Mouse (Mus musculus): ENCODE measurements around the gene Olfr374. TPM values are rescaled to one million over a fixed set of nuclear protein-coding genes. Genes with fewer than 3 reads are reported as not detected.
A peak's percentile ranks its signal among the peaks of the same experiment; 100 is the strongest.
"Not testable (repeated sequence)": the region's sequence is repeated elsewhere in the genome, so short reads cannot be mapped to it uniquely, and the experiment has no call there.

The Olfr374 gene
- total and polyA plus RNA-seq, 3 experiments: 0.22 TPM; not detected in 2

GRCm38 (mm10) chr8:72105165-72105564, 1.7 kb upstream of the Olfr374 start:
- H3K9me3 ChIP-seq (replicated peaks): no peaks in the 10 kb centered on the region

DNA sequence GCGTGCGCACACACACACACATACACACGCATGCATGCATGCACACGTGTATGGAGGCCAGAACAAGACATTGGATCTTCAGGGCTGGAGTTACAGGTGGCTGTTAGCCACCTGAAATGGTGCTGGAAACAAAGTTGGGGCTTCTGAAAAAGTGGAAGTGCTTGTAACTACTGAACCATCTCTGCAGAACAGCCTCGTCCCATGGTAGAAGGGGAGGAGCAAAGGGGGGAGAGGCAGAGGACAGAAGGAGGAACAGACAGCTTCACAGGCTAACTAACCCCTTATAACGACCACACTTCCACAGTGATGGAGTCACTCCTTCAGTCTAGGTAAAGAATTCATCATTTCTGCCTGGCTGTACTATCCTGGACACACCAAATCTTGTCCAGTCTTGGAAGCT, 4.0 kb downstream of the Olfr374 start:
- H3K9me3 ChIP-seq (replicated peaks): 0 out of 2 replicates have a peak, but pooled peaks cover 2% of the 10 kb centered on the region
- DNase-seq (ENCODE audit: low spot score) (peak; percentile 47), ATAC-seq (ENCODE audit: extremely low read depth, insufficient number of reproducible peaks, low FRiP score, poor library complexity, severe bottlenecking) (peak; percentile 40)
- H3K27me3 ChIP-seq (ENCODE audit: insufficient read depth, low read length): peaks cover 11% of the 10 kb centered on the region
- no peak overlapping the region for H3K4me3 ChIP-seq (ENCODE audit: low read depth, low read length)
- peaks cover 7% of the 10 kb centered on the region for H3K4me1 ChIP-seq (ENCODE audit: insufficient read depth, low read depth, low read length)
- no peaks in the 10 kb centered on the region for H3K36me3 ChIP-seq (replicated peaks)
- TF ChIP-seq CTCF (IDR thresholded peaks at IDR 0.05; ENCODE audit: low read depth, low read length) (no peak), TAL1 (conservative IDR thresholded peaks at IDR 0.05; ENCODE audit: low read depth, low read length) (no peak), GATA1 (IDR thresholded peaks at IDR 0.05; ENCODE audit: borderline replicate concordance, low read length) (no peak), GATA2 (IDR thresholded peaks at IDR 0.05; ENCODE audit: borderline replicate concordance, low read depth, low read length) (no peak), POLR2AphosphoS5 (IDR thresholded peaks at IDR 0.05; ENCODE audit: insufficient replicate concordance, low read depth, low read length) (no peak)

More at GRCm38 (mm10) chr8:72105165-72105564, 1.7 kb upstream of the Olfr374 start:
- ATAC-seq (ENCODE audit: extremely low read depth, insufficient number of reproducible peaks, low FRiP score, poor library complexity, severe bottlenecking) (no peak), DNase-seq (ENCODE audit: low spot score) (no peak)
- H3K4me1 ChIP-seq (ENCODE audit: insufficient read depth, low read depth, low read length): peaks cover 2% of the 10 kb centered on the region; the same call in 1 of the 2 replicates
- peaks cover 15% of the 10 kb centered on the region for H3K27me3 ChIP-seq (ENCODE audit: insufficient read depth, low read length)
- TF ChIP-seq GATA2 (IDR thresholded peaks at IDR 0.05; ENCODE audit: borderline replicate concordance, low read depth, low read length) (no peak), TAL1 (conservative IDR thresholded peaks at IDR 0.05; ENCODE audit: low read depth, low read length) (no peak), POLR2AphosphoS5 (IDR thresholded peaks at IDR 0.05; ENCODE audit: insufficient replicate concordance, low read depth, low read length) (no peak), CTCF (IDR thresholded peaks at IDR 0.05; ENCODE audit: low read depth, low read length) (no peak), GATA1 (IDR thresholded peaks at IDR 0.05; ENCODE audit: borderline replicate concordance, low read length) (no peak)
- H3K4me3 ChIP-seq (ENCODE audit: low read depth, low read length): no peak overlapping the region
- H3K36me3 ChIP-seq (replicated peaks): no peaks in the 10 kb centered on the region

DNA sequence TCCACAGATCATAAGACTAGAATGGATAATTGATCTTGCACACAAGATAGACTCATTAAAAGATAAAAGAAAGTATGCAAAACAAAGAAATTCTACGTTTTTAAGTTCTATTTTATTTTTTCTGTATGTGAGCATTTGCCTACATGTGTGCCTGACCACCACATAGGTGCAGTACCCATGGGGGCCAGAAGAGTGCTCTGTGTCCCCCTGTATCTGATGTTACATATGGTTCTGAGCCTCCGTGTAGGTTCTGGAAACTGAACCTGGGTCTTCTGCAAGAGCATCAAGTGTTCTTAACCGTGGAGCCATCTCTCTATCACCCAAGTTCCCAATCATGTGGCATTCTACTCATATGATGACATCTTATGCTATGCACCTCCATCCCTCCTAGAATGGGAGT, 5.6 kb downstream of the Olfr374 start:
- no peak for ATAC-seq (ENCODE audit: extremely low read depth, insufficient number of reproducible peaks, low FRiP score, poor library complexity, severe bottlenecking)
- H3K9me3 ChIP-seq (replicated peaks): 0 out of 2 replicates have a peak, but pooled peaks cover 2% of the 10 kb centered on the region
- no peak overlapping the region for H3K4me3 ChIP-seq (ENCODE audit: low read depth, low read length)
- H3K4me1 ChIP-seq (ENCODE audit: insufficient read depth, low read depth, low read length): peaks cover 7% of the 10 kb centered on the region
- peaks cover 5% of the 10 kb centered on the region for H3K27me3 ChIP-seq (ENCODE audit: insufficient read depth, low read length)
- TF ChIP-seq CTCF (IDR thresholded peaks at IDR 0.05; ENCODE audit: low read depth, low read length) (peak; percentile 12; the same call in 1 of the 2 replicates), GATA1 (IDR thresholded peaks at IDR 0.05; ENCODE audit: borderline replicate concordance, low read length) (no peak)
- H3K36me3 ChIP-seq (replicated peaks): no peaks in the 10 kb centered on the region
- no peak for DNase-seq (ENCODE audit: low spot score)

- Histone ChIP-seq H3K36me3 (replicated peaks) (no peaks in the 10 kb centered on the region), H3K9me3 (replicated peaks) (0 out of 2 replicates have a peak, but pooled peaks cover 2% of the 10 kb centered on the region), H3K4me3 (ENCODE audit: low read depth, low read length) (no peak overlapping the region), H3K27me3 (ENCODE audit: insufficient read depth, low read length) (no peaks in the 10 kb centered on the region), H3K4me1 (ENCODE audit: insufficient read depth, low read depth, low read length) (peaks cover 5% of the 10 kb centered on the region)
- TF ChIP-seq GATA2 (IDR thresholded peaks at IDR 0.05; ENCODE audit: borderline replicate concordance, low read depth, low read length): no peak
- no peak for TF ChIP-seq TAL1 (conservative IDR thresholded peaks at IDR 0.05; ENCODE audit: low read depth, low read length)
- TF ChIP-seq CTCF (IDR thresholded peaks at IDR 0.05; ENCODE audit: low read depth, low read length): no peak
- no peak for TF ChIP-seq POLR2AphosphoS5 (IDR thresholded peaks at IDR 0.05; ENCODE audit: insufficient replicate concordance, low read depth, low read length)
- no peak for TF ChIP-seq GATA1 (IDR thresholded peaks at IDR 0.05; ENCODE audit: borderline replicate concordance, low read length)
- no peak for DNase-seq (ENCODE audit: low spot score)
- ATAC-seq (ENCODE audit: extremely low read depth, insufficient number of reproducible peaks, low FRiP score, poor library complexity, severe bottlenecking): no peak
These were observed 8.4 kb downstream of the Olfr374 start for GRCm38 (mm10) chr8:72115202-72115601.

- no peak for TF ChIP-seq TAL1 (conservative IDR thresholded peaks at IDR 0.05; ENCODE audit: low read depth, low read length)
- no peak for TF ChIP-seq GATA2 (IDR thresholded peaks at IDR 0.05; ENCODE audit: borderline replicate concordance, low read depth, low read length)
- no peak for TF ChIP-seq GATA1 (IDR thresholded peaks at IDR 0.05; ENCODE audit: borderline replicate concordance, low read length)
- no peak for TF ChIP-seq CTCF (IDR thresholded peaks at IDR 0.05; ENCODE audit: low read depth, low read length)
- no peak for TF ChIP-seq POLR2AphosphoS5 (IDR thresholded peaks at IDR 0.05; ENCODE audit: insufficient replicate concordance, low read depth, low read length)
- Histone ChIP-seq H3K4me3 (ENCODE audit: low read depth, low read length) (no peak overlapping the region), H3K4me1 (ENCODE audit: insufficient read depth, low read depth, low read length) (no peaks in the 10 kb centered on the region), H3K27me3 (ENCODE audit: insufficient read depth, low read length) (no peaks in the 10 kb centered on the region), H3K9me3 (replicated peaks) (no peaks in the 10 kb centered on the region), H3K36me3 (replicated peaks) (no peaks in the 10 kb centered on the region)
- ATAC-seq (ENCODE audit: extremely low read depth, insufficient number of reproducible peaks, low FRiP score, poor library complexity, severe bottlenecking): no peak
- DNase-seq (ENCODE audit: low spot score): no peak
These were observed 11.8 kb downstream of the Olfr374 start for GRCm38 (mm10) chr8:72118616-72119015.

DNA sequence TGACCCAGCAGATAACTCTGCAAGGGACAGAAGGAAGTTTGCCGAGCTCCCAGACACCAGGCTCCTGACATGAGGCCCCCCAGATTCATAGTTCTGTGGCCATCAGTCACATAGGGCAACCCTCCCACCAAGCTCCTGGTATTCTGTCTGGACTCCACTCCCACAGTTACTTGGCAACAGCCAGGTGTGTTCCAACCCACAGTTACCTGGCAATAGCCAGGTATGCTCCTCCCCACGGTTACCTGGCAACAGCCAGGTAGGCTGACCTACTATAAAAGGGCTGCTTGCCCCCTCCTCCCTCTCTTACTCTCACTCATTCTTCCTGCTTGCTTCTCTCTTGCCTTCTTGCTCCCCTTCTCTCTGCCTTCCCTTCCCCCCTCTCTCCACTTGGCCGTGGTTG, 14.6 kb downstream of the Olfr374 start:
- H3K9me3 ChIP-seq (replicated peaks); ATAC-seq (ENCODE audit: extremely low read depth, insufficient number of reproducible peaks, low FRiP score, poor library complexity, severe bottlenecking); H3K4me3 ChIP-seq (ENCODE audit: low read depth, low read length); DNase-seq (ENCODE audit: low spot score); H3K27me3 ChIP-seq (ENCODE audit: insufficient read depth, low read length); H3K36me3 ChIP-seq (replicated peaks); H3K4me1 ChIP-seq (ENCODE audit: insufficient read depth, low read depth, low read length): not testable (repeated sequence)

DNA sequence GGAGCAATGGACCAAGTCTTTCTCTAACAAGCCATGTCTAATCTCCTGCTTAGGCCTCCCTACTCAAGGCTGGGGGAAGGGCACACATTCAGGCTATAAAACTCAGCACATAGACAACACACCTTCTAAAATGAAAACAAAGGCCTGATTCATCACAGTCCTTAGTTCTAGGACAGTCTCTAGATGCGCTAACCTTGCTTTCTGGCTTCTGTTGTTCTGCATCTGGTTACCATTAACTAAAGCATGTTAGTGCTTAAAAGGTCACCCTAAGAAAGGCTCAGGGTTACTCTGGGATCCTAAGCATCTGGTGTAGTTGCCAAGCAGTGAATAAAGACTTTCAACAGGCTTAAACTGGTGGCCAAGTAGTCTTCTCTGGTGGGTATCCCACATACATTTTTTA, 15.2 kb downstream of the Olfr374 start:
- Histone ChIP-seq H3K4me3 (ENCODE audit: low read depth, low read length) (no peak overlapping the region), H3K36me3 (replicated peaks) (no peaks in the 10 kb centered on the region), H3K4me1 (ENCODE audit: insufficient read depth, low read depth, low read length) (no peaks in the 10 kb centered on the region), H3K27me3 (ENCODE audit: insufficient read depth, low read length) (no peaks in the 10 kb centered on the region), H3K9me3 (replicated peaks) (no peaks in the 10 kb centered on the region)
- no peak for DNase-seq (ENCODE audit: low spot score)
- ATAC-seq (ENCODE audit: extremely low read depth, insufficient number of reproducible peaks, low FRiP score, poor library complexity, severe bottlenecking): no peak
- no peak for TF ChIP-seq CTCF (IDR thresholded peaks at IDR 0.05; ENCODE audit: low read depth, low read length)
- TF ChIP-seq GATA2 (IDR thresholded peaks at IDR 0.05; ENCODE audit: borderline replicate concordance, low read depth, low read length): no peak
- TF ChIP-seq GATA1 (IDR thresholded peaks at IDR 0.05; ENCODE audit: borderline replicate concordance, low read length): no peak
- no peak for TF ChIP-seq POLR2AphosphoS5 (IDR thresholded peaks at IDR 0.05; ENCODE audit: insufficient replicate concordance, low read depth, low read length)
- TF ChIP-seq TAL1 (conservative IDR thresholded peaks at IDR 0.05; ENCODE audit: low read depth, low read length): no peak

Data from G1E (cell line).